Mouse (Mus musculus): ENCODE measurements around the gene Tomm70a. TPM values are rescaled to one million over a fixed set of nuclear protein-coding genes. Genes with fewer than 3 reads are reported as not detected.
"Not testable (repeated sequence)": the region's sequence is repeated elsewhere in the genome, so short reads cannot be mapped to it uniquely, and the experiment has no call there.

Tomm70a gene
- polyA plus RNA-seq, 1 experiment from 2014 or later, result 31.0 TPM

GRCm38 (mm10) chr16:57165157-57165556 is 43.7 kb downstream of the Tomm70a start:
- Histone ChIP-seq H3K27me3 (ENCODE audit: control insufficient read depth, insufficient read depth, low read depth, low read length) (no peaks in the 10 kb centered on the region), H3K9me3 (ENCODE audit: control insufficient read depth, low read length) (no peaks in the 10 kb centered on the region), H3K36me3 (ENCODE audit: control insufficient read depth, insufficient read depth, low read length) (peaks cover 12% of the 10 kb centered on the region), H3K4me3 (ENCODE audit: low read length) (no peak overlapping the region), H3K4me2 (ENCODE audit: low read depth, low read length) (no peak overlapping the region), H3K27ac (ENCODE audit: low read length) (no peak overlapping the region), H3K9ac (ENCODE audit: low read length) (no peak overlapping the region), H3K4me1 (replicated peaks; ENCODE audit: control insufficient read depth, insufficient read depth, low read length) (peaks cover 2% of the 10 kb centered on the region; the same call in 1 of the 2 replicates)
- ATAC-seq (ENCODE audit: low read depth), result no peak
- WGBS, result 92% methylated on average over 5 of the region's 5 CpGs

- peaks cover 2% of the 10 kb centered on the region; the same call in 1 of the 2 replicates for H3K4me1 ChIP-seq (replicated peaks; ENCODE audit: control insufficient read depth, insufficient read depth, low read length)
- no peak overlapping the region for H3K9ac ChIP-seq (ENCODE audit: low read length)
- H3K9me3 ChIP-seq (ENCODE audit: control insufficient read depth, low read length), result no peaks in the 10 kb centered on the region
- WGBS, result 69% methylated on average over 6 of the region's 6 CpGs
- H3K4me2 ChIP-seq (ENCODE audit: low read depth, low read length), result peak overlapping the region; percentile 76
- no peaks in the 10 kb centered on the region for H3K27me3 ChIP-seq (ENCODE audit: control insufficient read depth, insufficient read depth, low read depth, low read length)
- H3K36me3 ChIP-seq (ENCODE audit: control insufficient read depth, insufficient read depth, low read length), result peaks cover 10% of the 10 kb centered on the region
- peak overlapping the region; percentile 88 for H3K4me3 ChIP-seq (ENCODE audit: low read length)
- H3K27ac ChIP-seq (ENCODE audit: low read length), result no peak overlapping the region
- ATAC-seq (ENCODE audit: low read depth), result no peak
Measured at GRCm38 (mm10) chr16:57166086-57166485, 44.6 kb downstream of the Tomm70a start.

GRCm38 (mm10) chr16:57166611-57167513 is 45.4 kb downstream of the Tomm70a start, which contains the start of gene Nit2:
TSS of gene Nit2 (minus strand) at chr16:57167341.
- peak within 1 kb of the TSS; percentile 76 for H3K4me2 ChIP-seq (ENCODE audit: low read depth, low read length)
- peak within 1 kb of the TSS; percentile 88 for H3K4me3 ChIP-seq (ENCODE audit: low read length)
- WGBS, result under 1% methylated on average over 58 of the region's 58 CpGs
- peaks cover 9% of the 10 kb centered on the region; the same call in 1 of the 2 replicates for H3K36me3 ChIP-seq (ENCODE audit: control insufficient read depth, insufficient read depth, low read length)
- peak within 1 kb of the TSS; percentile 92 for H3K27ac ChIP-seq (ENCODE audit: low read length)
- peaks cover 2% of the 10 kb centered on the region; the same call in 1 of the 2 replicates for H3K4me1 ChIP-seq (replicated peaks; ENCODE audit: control insufficient read depth, insufficient read depth, low read length)
- no peaks in the 10 kb centered on the region for H3K9me3 ChIP-seq (ENCODE audit: control insufficient read depth, low read length)
- peak; percentile 99 for ATAC-seq (ENCODE audit: low read depth)
- peak within 1 kb of the TSS; percentile 90 for H3K9ac ChIP-seq (ENCODE audit: low read length)
- no peaks in the 10 kb centered on the region for H3K27me3 ChIP-seq (ENCODE audit: control insufficient read depth, insufficient read depth, low read depth, low read length)

DNA sequence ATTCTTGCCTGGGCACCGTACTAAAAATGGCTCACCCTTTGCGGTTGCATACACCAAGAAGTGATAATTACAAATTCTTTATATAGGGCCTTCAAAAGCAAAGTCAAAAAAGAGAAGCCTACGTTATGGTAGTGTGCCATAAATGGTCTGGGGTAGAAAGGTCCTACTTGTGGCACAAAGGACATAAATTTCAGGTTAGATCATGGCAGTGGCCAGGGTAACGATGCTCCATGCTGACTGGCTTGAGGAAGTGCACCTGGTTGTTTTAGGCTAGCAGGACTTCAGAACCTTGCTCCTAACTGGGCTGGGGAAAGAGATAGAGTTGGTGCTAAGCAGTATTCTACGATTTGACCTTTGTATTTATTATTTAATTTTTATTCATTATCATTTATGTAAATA is 46.0 kb downstream of the Tomm70a start:
- peak overlapping the region; percentile 88 for H3K4me3 ChIP-seq (ENCODE audit: low read length)
- peak overlapping the region; percentile 76 for H3K4me2 ChIP-seq (ENCODE audit: low read depth, low read length)
- H3K9ac ChIP-seq (ENCODE audit: low read length), result peak overlapping the region; percentile 62
- H3K27me3 ChIP-seq (ENCODE audit: control insufficient read depth, insufficient read depth, low read depth, low read length), result no peaks in the 10 kb centered on the region
- peaks cover 2% of the 10 kb centered on the region; the same call in 1 of the 2 replicates for H3K4me1 ChIP-seq (replicated peaks; ENCODE audit: control insufficient read depth, insufficient read depth, low read length)
- 19% methylated on average over 5 of the region's 5 CpGs for WGBS
- ATAC-seq (ENCODE audit: low read depth), result peak; percentile 8
- H3K36me3 ChIP-seq (ENCODE audit: control insufficient read depth, insufficient read depth, low read length), result peaks cover 10% of the 10 kb centered on the region; the same call in 1 of the 2 replicates
- H3K27ac ChIP-seq (ENCODE audit: low read length), result peak overlapping the region; percentile 43; the same call in 1 of the 2 replicates
- no peaks in the 10 kb centered on the region for H3K9me3 ChIP-seq (ENCODE audit: control insufficient read depth, low read length)

DNA sequence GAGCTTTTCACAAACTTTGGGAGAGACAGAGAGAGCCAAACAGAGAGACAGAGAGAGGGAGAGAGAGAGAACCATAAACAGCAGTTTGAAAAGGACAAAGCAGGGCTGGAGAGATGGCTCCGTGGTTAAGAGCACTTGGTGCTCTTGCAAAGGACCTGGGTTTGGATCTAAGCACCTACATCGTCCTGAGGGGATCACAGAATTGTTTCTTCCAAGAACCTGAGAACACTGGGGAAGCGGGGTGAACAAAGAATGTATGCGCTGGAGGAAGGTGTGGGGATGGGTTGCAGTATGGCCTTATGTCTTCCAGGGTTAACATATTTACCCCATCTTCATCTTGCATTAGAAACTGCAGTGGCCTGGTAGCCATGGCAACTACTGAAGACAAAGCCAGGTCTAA is 46.7 kb downstream of the Tomm70a start:
- ATAC-seq (ENCODE audit: low read depth), result no peak
- Histone ChIP-seq H3K9me3 (ENCODE audit: control insufficient read depth, low read length) (no peaks in the 10 kb centered on the region), H3K4me1 (replicated peaks; ENCODE audit: control insufficient read depth, insufficient read depth, low read length) (peaks cover 2% of the 10 kb centered on the region; the same call in 1 of the 2 replicates), H3K36me3 (ENCODE audit: control insufficient read depth, insufficient read depth, low read length) (peaks cover 8% of the 10 kb centered on the region; the same call in 1 of the 2 replicates), H3K4me3 (ENCODE audit: low read length) (no peak overlapping the region), H3K4me2 (ENCODE audit: low read depth, low read length) (no peak overlapping the region), H3K27me3 (ENCODE audit: control insufficient read depth, insufficient read depth, low read depth, low read length) (no peaks in the 10 kb centered on the region), H3K9ac (ENCODE audit: low read length) (no peak overlapping the region), H3K27ac (ENCODE audit: low read length) (no peak overlapping the region)
- WGBS, result 68% methylated on average over 4 of the region's 4 CpGs

- 89% methylated on average over 8 of the region's 8 CpGs for WGBS
- peaks cover 6% of the 10 kb centered on the region for H3K36me3 ChIP-seq (ENCODE audit: control insufficient read depth, insufficient read depth, low read length)
- no peak overlapping the region for H3K9ac ChIP-seq (ENCODE audit: low read length)
- no peak overlapping the region for H3K4me3 ChIP-seq (ENCODE audit: low read length)
- no peak overlapping the region for H3K27ac ChIP-seq (ENCODE audit: low read length)
- H3K27me3 ChIP-seq (ENCODE audit: control insufficient read depth, insufficient read depth, low read depth, low read length), result no peaks in the 10 kb centered on the region
- no peak overlapping the region for H3K4me2 ChIP-seq (ENCODE audit: low read depth, low read length)
- H3K4me1 ChIP-seq (replicated peaks; ENCODE audit: control insufficient read depth, insufficient read depth, low read length), result peaks cover 2% of the 10 kb centered on the region; the same call in 1 of the 2 replicates
- no peaks in the 10 kb centered on the region for H3K9me3 ChIP-seq (ENCODE audit: control insufficient read depth, low read length)
- ATAC-seq (ENCODE audit: low read depth), result no peak
Measured at GRCm38 (mm10) chr16:57171161-57171560, 49.7 kb downstream of the Tomm70a start.

- H3K9ac ChIP-seq (ENCODE audit: low read length), result no peak overlapping the region
- H3K4me2 ChIP-seq (ENCODE audit: low read depth, low read length), result no peak overlapping the region
- H3K4me1 ChIP-seq (replicated peaks; ENCODE audit: control insufficient read depth, insufficient read depth, low read length), result 0 out of 2 replicates have a peak, but pooled peaks cover 2% of the 10 kb centered on the region
- WGBS, result 91% methylated on average over 6 of the region's 6 CpGs
- H3K9me3 ChIP-seq (ENCODE audit: control insufficient read depth, low read length), result no peaks in the 10 kb centered on the region
- ATAC-seq (ENCODE audit: low read depth), result no peak
- no peak overlapping the region for H3K4me3 ChIP-seq (ENCODE audit: low read length)
- no peak overlapping the region for H3K27ac ChIP-seq (ENCODE audit: low read length)
- peaks cover 6% of the 10 kb centered on the region for H3K36me3 ChIP-seq (ENCODE audit: control insufficient read depth, insufficient read depth, low read length)
- H3K27me3 ChIP-seq (ENCODE audit: control insufficient read depth, insufficient read depth, low read depth, low read length), result no peaks in the 10 kb centered on the region
Measured at GRCm38 (mm10) chr16:57171570-57171969, 50.1 kb downstream of the Tomm70a start.

- not testable (repeated sequence) for H3K27me3 ChIP-seq (ENCODE audit: control insufficient read depth, insufficient read depth, low read depth, low read length); H3K4me1 ChIP-seq (replicated peaks; ENCODE audit: control insufficient read depth, insufficient read depth, low read length); H3K4me3 ChIP-seq (ENCODE audit: low read length); H3K27ac ChIP-seq (ENCODE audit: low read length); H3K9ac ChIP-seq (ENCODE audit: low read length); H3K9me3 ChIP-seq (ENCODE audit: control insufficient read depth, low read length); ATAC-seq (ENCODE audit: low read depth); H3K4me2 ChIP-seq (ENCODE audit: low read depth, low read length)
- peaks cover 12% of the 10 kb centered on the region for H3K36me3 ChIP-seq (ENCODE audit: control insufficient read depth, insufficient read depth, low read length)
Measured at GRCm38 (mm10) chr16:57174480-57174879, 53.0 kb downstream of the Tomm70a start.

- Histone ChIP-seq H3K27me3 (ENCODE audit: control insufficient read depth, insufficient read depth, low read depth, low read length) (no peaks in the 10 kb centered on the region), H3K9me3 (ENCODE audit: control insufficient read depth, low read length) (no peaks in the 10 kb centered on the region), H3K36me3 (ENCODE audit: control insufficient read depth, insufficient read depth, low read length) (peaks cover 12% of the 10 kb centered on the region), H3K9ac (ENCODE audit: low read length) (no peak overlapping the region), H3K4me1 (replicated peaks; ENCODE audit: control insufficient read depth, insufficient read depth, low read length) (no peaks in the 10 kb centered on the region), H3K4me2 (ENCODE audit: low read depth, low read length) (no peak overlapping the region), H3K27ac (ENCODE audit: low read length) (no peak overlapping the region), H3K4me3 (ENCODE audit: low read length) (no peak overlapping the region)
- 68% methylated on average over 2 of the region's 2 CpGs for WGBS
- ATAC-seq (ENCODE audit: low read depth), result no peak
Measured at GRCm38 (mm10) chr16:57175751-57176150, 54.2 kb downstream of the Tomm70a start.

Data from lung, embryonic 16.5 days (tissue).